Mouse (Mus musculus): ENCODE measurements around the gene Dnaaf3. TPM values are rescaled to one million over a fixed set of nuclear protein-coding genes. Genes with fewer than 3 reads are reported as not detected.
A peak's percentile ranks its signal among the peaks of the same experiment; 100 is the strongest.
"Not testable (repeated sequence)": the region's sequence is repeated elsewhere in the genome, so short reads cannot be mapped to it uniquely, and the experiment has no call there.

Gene Dnaaf3
- polyA plus RNA-seq, 1 experiment from 2014 or later, result 2.2 TPM

DNA sequence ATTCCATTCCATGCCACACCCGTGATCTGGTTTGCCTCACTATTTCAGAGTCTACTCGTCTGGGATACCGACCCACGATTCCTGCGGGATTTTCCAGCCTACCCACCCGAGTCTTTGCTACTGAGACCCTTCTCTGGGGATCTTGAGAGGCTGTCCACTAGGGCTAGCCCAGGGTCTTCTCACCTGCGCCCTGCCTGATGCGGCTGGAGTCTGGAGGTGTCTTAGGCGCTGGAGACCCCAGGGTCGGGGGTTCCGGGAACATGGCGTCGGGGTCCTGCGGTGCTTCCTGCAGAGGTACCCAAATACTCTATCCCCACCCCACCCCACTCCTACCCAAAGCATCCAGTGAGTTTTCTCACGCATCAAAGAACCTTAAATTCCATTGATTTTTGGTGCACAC, 13.8 kb upstream of the Dnaaf3 start:
- ATAC-seq (ENCODE audit: insufficient read depth, low FRiP score), result no peak
- Histone ChIP-seq H3K27ac (ENCODE audit: low read length) (no peak overlapping the region), H3K9me3 (replicated peaks; ENCODE audit: control insufficient read depth, low read length) (no peaks in the 10 kb centered on the region), H3K9ac (ENCODE audit: low read length) (no peak overlapping the region), H3K4me3 (replicated peaks; ENCODE audit: low read length) (no peak overlapping the region), H3K4me1 (ENCODE audit: control insufficient read depth, insufficient read depth, low read length) (peaks cover 10% of the 10 kb centered on the region; the same call in 1 of the 2 replicates), H3K36me3 (ENCODE audit: control insufficient read depth, insufficient read depth, low read length) (no peaks in the 10 kb centered on the region), H3K27me3 (ENCODE audit: control insufficient read depth, insufficient read depth, low read length) (no peaks in the 10 kb centered on the region), H3K4me2 (ENCODE audit: low read depth, low read length) (no peak overlapping the region)
- WGBS, result 65% methylated on average over 15 of the region's 15 CpGs

GRCm38 (mm10) chr7:4542013-4542412, 9.8 kb upstream of the Dnaaf3 start:
- no peaks in the 10 kb centered on the region for H3K9me3 ChIP-seq (replicated peaks; ENCODE audit: control insufficient read depth, low read length)
- no peak overlapping the region for H3K27ac ChIP-seq (ENCODE audit: low read length)
- no peak overlapping the region for H3K4me3 ChIP-seq (replicated peaks; ENCODE audit: low read length)
- no peaks in the 10 kb centered on the region for H3K27me3 ChIP-seq (ENCODE audit: control insufficient read depth, insufficient read depth, low read length)
- no peak overlapping the region for H3K4me2 ChIP-seq (ENCODE audit: low read depth, low read length)
- H3K36me3 ChIP-seq (ENCODE audit: control insufficient read depth, insufficient read depth, low read length), result no peaks in the 10 kb centered on the region
- H3K4me1 ChIP-seq (ENCODE audit: control insufficient read depth, insufficient read depth, low read length), result 0 out of 2 replicates have a peak, but pooled peaks cover 7% of the 10 kb centered on the region
- WGBS, result 40% methylated on average over 17 of the region's 17 CpGs
- ATAC-seq (ENCODE audit: insufficient read depth, low FRiP score), result no peak
- H3K9ac ChIP-seq (ENCODE audit: low read length), result no peak overlapping the region

DNA sequence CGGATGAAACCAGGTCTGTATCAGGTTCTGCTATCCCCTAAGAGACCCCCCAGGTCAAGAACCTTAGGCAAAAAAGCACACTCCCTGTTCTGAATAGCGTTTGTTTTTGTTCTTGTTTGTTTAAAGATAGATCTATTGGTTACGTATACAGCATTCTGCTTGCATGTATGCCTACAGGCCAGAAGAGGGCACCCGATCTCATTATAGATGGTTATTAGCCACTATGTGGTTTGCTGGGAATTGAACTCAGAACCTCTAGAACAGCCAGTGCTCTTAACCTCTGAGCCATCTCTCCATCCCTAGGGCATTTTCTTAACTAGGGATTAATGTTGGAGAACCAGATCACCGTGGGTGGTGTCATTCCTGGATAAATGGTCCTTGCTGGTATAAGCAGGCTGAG, 9.1 kb upstream of the Dnaaf3 start:
- Histone ChIP-seq H3K36me3 (ENCODE audit: control insufficient read depth, insufficient read depth, low read length) (no peaks in the 10 kb centered on the region), H3K4me3 (replicated peaks; ENCODE audit: low read length) (no peak overlapping the region), H3K4me2 (ENCODE audit: low read depth, low read length) (no peak overlapping the region), H3K4me1 (ENCODE audit: control insufficient read depth, insufficient read depth, low read length) (no peaks in the 10 kb centered on the region), H3K9ac (ENCODE audit: low read length) (no peak overlapping the region), H3K27me3 (ENCODE audit: control insufficient read depth, insufficient read depth, low read length) (no peaks in the 10 kb centered on the region), H3K27ac (ENCODE audit: low read length) (no peak overlapping the region), H3K9me3 (replicated peaks; ENCODE audit: control insufficient read depth, low read length) (no peaks in the 10 kb centered on the region)
- no peak for ATAC-seq (ENCODE audit: insufficient read depth, low FRiP score)
- 60% methylated on average over 5 of the region's 5 CpGs for WGBS

GRCm38 (mm10) chr7:4539019-4539418, 6.8 kb upstream of the Dnaaf3 start:
- 77% methylated on average over 2 of the region's 2 CpGs for WGBS
- no peak overlapping the region for H3K27ac ChIP-seq (ENCODE audit: low read length)

DNA sequence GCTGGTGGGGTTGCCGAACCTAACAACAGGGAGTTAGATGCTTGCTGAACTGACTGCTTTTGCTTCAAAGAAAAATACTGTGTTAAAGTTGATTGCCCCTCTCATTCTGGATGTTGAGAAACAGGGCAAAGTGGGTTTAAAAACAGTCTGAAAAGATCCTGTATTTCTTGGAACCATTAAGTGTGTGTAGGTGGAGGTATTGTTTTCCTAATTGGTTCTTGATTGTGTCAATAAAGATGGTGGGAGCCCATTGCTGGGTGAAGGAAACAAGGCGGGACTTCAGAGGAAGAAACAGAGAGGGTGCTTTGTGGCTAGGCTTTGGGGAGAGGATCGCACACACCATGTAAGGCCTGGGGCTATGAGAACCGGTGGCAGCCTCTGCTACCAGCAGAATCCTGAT, 4.9 kb upstream of the Dnaaf3 start:
- Histone ChIP-seq H3K4me3 (replicated peaks; ENCODE audit: low read length) (no peak overlapping the region), H3K9me3 (replicated peaks; ENCODE audit: control insufficient read depth, low read length) (no peaks in the 10 kb centered on the region), H3K36me3 (ENCODE audit: control insufficient read depth, insufficient read depth, low read length) (no peaks in the 10 kb centered on the region), H3K27me3 (ENCODE audit: control insufficient read depth, insufficient read depth, low read length) (no peaks in the 10 kb centered on the region), H3K27ac (ENCODE audit: low read length) (no peak overlapping the region), H3K4me1 (ENCODE audit: control insufficient read depth, insufficient read depth, low read length) (no peaks in the 10 kb centered on the region), H3K9ac (ENCODE audit: low read length) (no peak overlapping the region), H3K4me2 (ENCODE audit: low read depth, low read length) (no peak overlapping the region)
- ATAC-seq (ENCODE audit: insufficient read depth, low FRiP score), result no peak
- WGBS, result 43% methylated on average over 4 of the region's 4 CpGs

More at GRCm38 (mm10) chr7:4539019-4539418, 6.8 kb upstream of the Dnaaf3 start:
- H3K27me3 ChIP-seq (ENCODE audit: control insufficient read depth, insufficient read depth, low read length), result no peaks in the 10 kb centered on the region
- H3K4me2 ChIP-seq (ENCODE audit: low read depth, low read length), result no peak overlapping the region
- H3K9me3 ChIP-seq (replicated peaks; ENCODE audit: control insufficient read depth, low read length), result no peaks in the 10 kb centered on the region
- H3K36me3 ChIP-seq (ENCODE audit: control insufficient read depth, insufficient read depth, low read length), result no peaks in the 10 kb centered on the region
- no peak overlapping the region for H3K4me3 ChIP-seq (replicated peaks; ENCODE audit: low read length)
- no peaks in the 10 kb centered on the region for H3K4me1 ChIP-seq (ENCODE audit: control insufficient read depth, insufficient read depth, low read length)
- no peak for ATAC-seq (ENCODE audit: insufficient read depth, low FRiP score)
- no peak overlapping the region for H3K9ac ChIP-seq (ENCODE audit: low read length)

GRCm38 (mm10) chr7:4536369-4536768, 4.1 kb upstream of the Dnaaf3 start:
- ATAC-seq (ENCODE audit: insufficient read depth, low FRiP score), result no peak
- Histone ChIP-seq H3K36me3 (ENCODE audit: control insufficient read depth, insufficient read depth, low read length) (no peaks in the 10 kb centered on the region), H3K4me2 (ENCODE audit: low read depth, low read length) (no peak overlapping the region), H3K4me1 (ENCODE audit: control insufficient read depth, insufficient read depth, low read length) (0 out of 2 replicates have a peak, but pooled peaks cover 4% of the 10 kb centered on the region), H3K27ac (ENCODE audit: low read length) (no peak overlapping the region), H3K9me3 (replicated peaks; ENCODE audit: control insufficient read depth, low read length) (no peaks in the 10 kb centered on the region), H3K27me3 (ENCODE audit: control insufficient read depth, insufficient read depth, low read length) (no peaks in the 10 kb centered on the region), H3K9ac (ENCODE audit: low read length) (no peak overlapping the region), H3K4me3 (replicated peaks; ENCODE audit: low read length) (no peak overlapping the region)
- 87% methylated on average over 4 of the region's 4 CpGs for WGBS

GRCm38 (mm10) chr7:4530166-4530565, 2.1 kb downstream of the Dnaaf3 start:
- H3K4me2 ChIP-seq (ENCODE audit: low read depth, low read length); H3K36me3 ChIP-seq (ENCODE audit: control insufficient read depth, insufficient read depth, low read length); H3K4me1 ChIP-seq (ENCODE audit: control insufficient read depth, insufficient read depth, low read length); H3K27ac ChIP-seq (ENCODE audit: low read length); H3K27me3 ChIP-seq (ENCODE audit: control insufficient read depth, insufficient read depth, low read length); H3K9me3 ChIP-seq (replicated peaks; ENCODE audit: control insufficient read depth, low read length); H3K9ac ChIP-seq (ENCODE audit: low read length); H3K4me3 ChIP-seq (replicated peaks; ENCODE audit: low read length); ATAC-seq (ENCODE audit: insufficient read depth, low FRiP score): not testable (repeated sequence)
- 33% methylated on average over 7 of the region's 8 CpGs for WGBS

DNA sequence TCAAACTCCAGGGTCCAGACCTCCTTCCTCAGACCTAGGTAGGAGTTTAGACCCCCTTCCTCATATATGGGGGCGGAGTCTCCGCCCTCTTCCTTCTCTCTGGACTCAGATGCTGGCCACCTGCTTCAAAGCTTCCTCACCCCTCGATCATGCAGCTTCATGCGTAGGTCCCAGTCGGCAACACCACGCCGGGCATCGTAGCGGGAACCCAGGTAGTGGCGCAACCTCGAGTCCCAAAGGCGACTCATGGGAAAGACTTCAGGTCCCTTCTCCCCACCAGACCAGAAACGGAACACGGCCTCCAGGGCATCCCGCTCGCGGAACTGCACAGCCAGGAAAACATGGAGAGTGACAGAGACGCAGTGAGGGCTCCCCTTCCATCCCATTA, 5.0 kb downstream of the Dnaaf3 start:
- no peaks in the 10 kb centered on the region for H3K27me3 ChIP-seq (ENCODE audit: control insufficient read depth, insufficient read depth, low read length)
- H3K27ac ChIP-seq (ENCODE audit: low read length), result no peak overlapping the region
- 52% methylated on average over 18 of the region's 18 CpGs for WGBS
- peak overlapping the region; percentile 67; the same call in 1 of the 2 replicates for H3K4me2 ChIP-seq (ENCODE audit: low read depth, low read length)
- peak overlapping the region; percentile 47 for H3K4me3 ChIP-seq (replicated peaks; ENCODE audit: low read length)
- peaks cover 8% of the 10 kb centered on the region; the same call in 1 of the 2 replicates for H3K4me1 ChIP-seq (ENCODE audit: control insufficient read depth, insufficient read depth, low read length)
- H3K9ac ChIP-seq (ENCODE audit: low read length), result no peak overlapping the region
- H3K36me3 ChIP-seq (ENCODE audit: control insufficient read depth, insufficient read depth, low read length), result no peaks in the 10 kb centered on the region
- ATAC-seq (ENCODE audit: insufficient read depth, low FRiP score), result no peak
- H3K9me3 ChIP-seq (replicated peaks; ENCODE audit: control insufficient read depth, low read length), result no peaks in the 10 kb centered on the region

DNA sequence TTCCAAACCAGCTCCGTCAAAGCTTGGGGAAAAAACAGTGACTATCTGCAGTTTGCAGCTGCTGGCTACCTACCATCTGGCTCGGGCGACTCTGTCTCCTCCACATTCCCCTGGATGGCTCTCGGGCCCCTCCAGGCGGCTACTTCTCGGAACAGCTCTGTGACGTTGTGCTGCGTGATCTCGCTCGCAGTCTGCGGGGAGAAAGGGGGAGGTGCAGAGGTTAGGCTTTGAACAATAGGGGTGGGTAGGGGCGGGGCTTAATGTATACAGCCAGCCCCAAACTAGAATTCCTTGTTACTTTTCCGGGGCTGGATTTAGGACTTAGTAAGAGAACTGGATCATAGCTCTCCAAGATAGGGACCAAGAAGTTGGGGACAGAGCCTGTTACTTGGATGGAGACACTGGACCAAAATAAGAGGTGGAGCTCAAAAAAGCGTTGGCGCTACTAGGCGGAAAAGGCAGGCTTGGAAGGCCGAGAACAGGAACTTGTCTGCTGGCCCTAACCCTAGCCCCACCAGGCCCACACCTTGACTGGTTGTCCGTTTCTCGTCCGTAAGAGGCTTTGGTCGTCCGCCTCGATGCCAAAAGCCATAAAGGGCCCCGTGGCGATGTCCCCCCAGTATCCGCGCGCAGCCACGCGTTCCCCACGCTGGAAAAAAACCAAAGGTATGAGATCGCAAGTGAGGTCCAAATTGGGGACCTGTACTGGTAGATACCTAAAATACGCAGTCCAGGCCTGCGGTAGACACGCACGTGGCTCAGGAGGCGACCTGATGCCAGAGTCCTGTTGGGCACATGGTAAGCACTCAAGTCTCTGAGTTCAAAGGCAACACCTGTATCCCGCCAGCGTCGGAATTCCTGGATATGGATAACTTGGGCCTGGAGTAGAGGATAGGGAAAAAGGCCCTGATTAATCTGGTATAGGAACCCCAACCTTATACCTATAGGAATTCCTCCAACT, 5.6 kb downstream of the Dnaaf3 start:
- Histone ChIP-seq H3K4me1 (ENCODE audit: control insufficient read depth, insufficient read depth, low read length) (peaks cover 4% of the 10 kb centered on the region; the same call in 1 of the 2 replicates), H3K4me2 (ENCODE audit: low read depth, low read length) (peak overlapping the region; percentile 67), H3K9me3 (replicated peaks; ENCODE audit: control insufficient read depth, low read length) (no peaks in the 10 kb centered on the region), H3K27me3 (ENCODE audit: control insufficient read depth, insufficient read depth, low read length) (no peaks in the 10 kb centered on the region), H3K27ac (ENCODE audit: low read length) (peak overlapping the region; percentile 49), H3K36me3 (ENCODE audit: control insufficient read depth, insufficient read depth, low read length) (no peaks in the 10 kb centered on the region), H3K4me3 (replicated peaks; ENCODE audit: low read length) (peak overlapping the region; percentile 47), H3K9ac (ENCODE audit: low read length) (peak overlapping the region; percentile 74)
- peak; percentile 95 for ATAC-seq (ENCODE audit: insufficient read depth, low FRiP score)
- 21% methylated on average over 40 of the region's 40 CpGs for WGBS

Data from stomach, embryonic 16.5 days (tissue).